Mouse (Mus musculus) frontal cortex, postnatal 36 days (tissue): ENCODE measurements around the gene BC107364.
"Not testable (repeated sequence)": the region's sequence is repeated elsewhere in the genome, so short reads cannot be mapped to it uniquely, and the experiment has no call there.

Source experiments
- DNase-seq, 2 experiments: peaks; one replicate each; pipeline ENCODE4 v3.0.0; 2022; ENCODE audit warnings: low spot score in 2 of 2

BC107364 gene

GRCm38 (mm10) chr3:96414126-96414950 lies 37.8 kb downstream of the BC107364 start:
- peak; percentile 48 to 63 for DNase-seq

DNA sequence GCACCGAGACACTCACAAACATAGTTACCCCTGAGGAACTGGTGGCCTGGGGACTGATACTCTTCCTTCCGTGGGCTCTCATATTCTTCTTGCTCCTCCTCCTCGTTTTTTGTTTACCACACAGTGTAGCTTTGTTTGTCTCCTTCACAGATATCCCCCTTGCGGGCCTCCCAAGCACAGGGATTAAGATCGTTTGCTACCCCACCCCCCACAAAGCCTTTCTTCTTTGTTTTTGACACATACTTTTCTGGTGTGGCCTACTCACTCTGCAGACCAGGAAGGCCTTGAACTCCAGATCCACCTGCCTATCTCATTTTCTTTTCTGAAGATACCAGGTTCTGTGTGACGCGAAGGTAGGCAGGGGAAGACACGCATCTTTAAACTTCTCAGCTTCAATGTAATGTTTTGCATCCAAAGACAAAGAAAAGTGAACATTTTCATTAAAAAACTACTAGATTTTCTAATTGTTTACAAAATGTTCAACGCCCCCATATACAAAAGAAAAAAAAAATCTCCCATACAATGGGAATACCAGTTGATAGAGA lies 38.5 kb downstream of the BC107364 start:
- no peak for DNase-seq

- DNase-seq: no peak
Measured at GRCm38 (mm10) chr3:96411821-96412220, 40.3 kb downstream of the BC107364 start.

GRCm38 (mm10) chr3:96410966-96411365 lies 41.1 kb downstream of the BC107364 start:
- DNase-seq: no peak

DNA sequence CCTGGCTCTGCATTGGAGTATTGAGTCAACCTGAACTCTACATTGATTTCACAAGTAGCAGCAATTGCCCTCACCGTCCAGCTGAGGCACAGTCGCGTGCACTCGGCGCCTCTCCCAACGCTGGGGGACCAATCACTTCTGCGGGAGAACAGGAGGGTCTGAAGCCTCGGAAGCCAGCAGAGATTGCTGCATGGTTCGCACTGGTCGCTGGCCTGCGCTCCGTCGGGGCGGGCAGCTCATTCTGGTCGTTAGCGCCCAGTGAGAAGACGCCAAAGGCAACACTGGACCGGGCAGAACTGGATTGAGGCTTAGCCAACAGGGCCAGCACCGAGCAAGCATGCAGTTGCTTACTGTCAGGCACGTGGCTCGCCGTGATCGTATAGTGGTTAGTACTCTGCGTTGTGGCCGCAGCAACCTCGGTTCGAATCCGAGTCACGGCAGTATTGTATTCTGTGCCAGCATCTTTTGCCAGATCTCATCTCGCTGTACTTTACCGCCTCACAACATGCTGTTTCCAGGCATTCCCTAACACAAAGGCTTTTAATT lies 42.3 kb downstream of the BC107364 start:
- no peak for DNase-seq

- not testable (repeated sequence) for DNase-seq
Measured at GRCm38 (mm10) chr3:96408111-96408510, 44.0 kb downstream of the BC107364 start.

- no peak for DNase-seq
Measured at GRCm38 (mm10) chr3:96405541-96406503, 46.3 kb downstream of the BC107364 start.

DNA sequence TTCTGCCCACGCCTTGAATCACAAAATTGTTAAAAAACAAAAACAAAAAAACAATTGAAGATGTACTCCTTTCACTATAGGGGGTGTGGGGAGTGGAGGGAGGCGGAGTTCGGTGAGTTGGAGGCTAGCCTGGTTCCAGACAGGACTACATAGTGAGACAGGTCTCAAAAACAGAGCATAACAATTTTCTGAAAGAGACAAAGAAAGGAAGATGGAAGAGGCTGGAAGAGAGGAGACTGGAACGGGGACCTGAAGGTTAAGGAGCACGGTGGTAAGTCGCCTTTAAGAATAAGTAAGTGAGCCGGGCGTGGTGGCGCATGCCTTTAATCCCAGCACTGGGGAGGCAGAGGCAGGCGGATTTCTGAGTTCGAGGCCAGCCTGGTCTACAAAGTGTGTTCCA lies 47.1 kb downstream of the BC107364 start:
- DNase-seq: no peak

DNA sequence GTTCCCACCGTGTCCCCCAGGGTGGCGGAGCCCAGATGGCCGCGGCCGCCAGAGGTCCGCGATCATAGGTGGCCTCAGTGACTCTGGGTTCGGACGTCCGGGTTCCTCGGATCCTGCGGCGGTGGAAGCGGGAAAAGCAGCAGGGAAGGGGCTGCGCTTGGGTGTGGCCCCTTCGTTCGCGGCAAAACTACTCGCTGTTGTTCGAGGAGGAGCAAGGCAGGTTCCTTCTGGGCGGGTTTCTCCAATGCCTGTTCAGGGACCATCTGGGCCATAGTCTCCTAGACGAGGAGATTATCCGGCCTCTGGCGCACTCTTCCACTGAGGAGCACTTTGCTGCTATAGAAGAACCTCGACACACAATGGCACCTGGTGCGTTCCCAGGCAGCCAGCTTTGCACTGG lies 47.7 kb downstream of the BC107364 start:
- DNase-seq: no peak

DNA sequence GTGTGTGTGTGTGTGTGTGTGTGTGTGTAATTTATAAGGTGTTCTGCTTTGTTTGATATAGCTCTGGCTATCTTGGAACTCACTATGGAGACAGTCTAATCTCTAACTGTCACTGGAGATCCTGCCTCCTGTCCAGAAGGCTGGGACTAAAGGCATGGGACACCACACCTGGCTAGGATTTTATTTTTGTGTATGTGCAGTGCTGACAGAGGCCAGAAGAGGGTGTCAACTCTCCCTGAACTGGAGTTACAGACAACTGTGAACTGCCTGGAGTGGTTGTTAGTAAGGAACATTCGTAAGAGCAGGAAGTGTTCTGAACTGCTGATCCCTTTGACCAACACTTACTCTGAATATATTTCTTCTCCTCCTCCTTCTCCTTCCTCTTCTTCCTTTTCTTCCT lies 49.1 kb downstream of the BC107364 start:
- DNase-seq: no peak

DNA sequence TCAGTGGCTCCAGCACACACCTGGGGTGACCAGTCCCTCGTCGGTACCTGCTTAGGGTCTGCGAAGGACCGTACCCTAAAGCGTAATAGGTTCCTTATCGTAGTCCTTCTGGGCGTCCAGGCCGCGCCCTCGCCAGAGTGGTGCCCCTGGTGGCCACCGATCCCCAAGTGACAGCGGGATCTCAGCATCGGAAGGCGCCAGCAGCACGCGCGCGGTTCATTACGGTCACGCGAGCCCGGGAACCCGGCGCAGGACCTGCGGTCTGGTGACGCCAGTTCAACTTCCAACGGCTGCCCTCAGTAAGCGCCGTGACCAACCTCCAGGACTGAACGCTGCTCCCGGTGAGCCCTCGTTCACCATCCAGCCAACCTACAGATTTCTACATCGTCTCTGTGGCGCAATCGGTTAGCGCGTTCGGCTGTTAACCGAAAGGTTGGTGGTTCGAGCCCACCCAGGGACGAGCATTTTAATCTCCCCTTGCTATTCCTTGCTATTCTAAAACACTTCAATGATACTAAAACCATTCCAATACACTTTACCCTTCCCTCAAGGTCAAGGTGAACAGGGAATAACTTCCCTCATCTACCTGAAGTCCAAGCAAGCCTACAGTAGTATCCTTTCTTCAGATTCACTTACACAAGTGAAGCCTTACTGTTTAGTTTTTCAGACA lies 50.1 kb downstream of the BC107364 start:
- peak; percentile 24 to 64 for DNase-seq

- no peak for DNase-seq
Measured at GRCm38 (mm10) chr3:96401474-96401831, 50.7 kb downstream of the BC107364 start.

DNA sequence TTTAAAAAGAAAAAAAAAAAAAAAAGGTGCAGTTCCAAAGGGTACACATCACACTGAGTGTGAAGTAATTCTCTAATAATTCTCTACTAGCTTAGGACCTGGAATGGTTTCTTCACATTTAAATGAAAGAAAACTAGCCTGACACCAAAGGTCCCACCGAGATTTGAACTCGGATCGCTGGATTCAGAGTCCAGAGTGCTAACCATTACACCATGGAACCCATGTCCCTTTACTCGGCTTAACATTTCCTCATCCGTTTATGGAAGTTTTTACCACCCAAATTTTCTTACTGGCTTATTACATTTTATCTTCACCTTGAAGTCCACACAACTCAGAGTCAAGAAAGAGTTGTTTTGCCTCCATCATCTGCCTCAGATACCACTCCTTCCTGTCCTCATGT lies 53.2 kb downstream of the BC107364 start:
- no peak for DNase-seq

DNA sequence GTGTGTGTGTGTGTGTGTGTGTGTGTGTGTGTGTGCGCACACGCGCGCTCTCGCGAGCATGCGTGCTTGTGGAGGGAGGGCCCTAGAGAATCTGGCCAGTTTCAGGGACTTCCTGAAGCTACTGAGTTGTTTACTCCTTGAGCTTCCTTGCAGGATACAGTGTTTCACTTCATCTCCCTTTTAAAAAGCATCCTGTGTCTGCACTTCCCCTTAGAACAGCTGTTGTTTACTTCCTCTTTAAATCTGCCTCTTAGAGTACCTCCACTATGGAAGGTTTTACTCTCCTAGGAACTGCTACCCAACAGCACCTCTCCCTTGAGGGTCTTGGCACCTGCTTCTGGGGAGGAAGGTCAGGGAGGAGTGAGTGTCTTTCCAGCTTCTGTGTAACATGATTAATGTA lies 55.2 kb downstream of the BC107364 start:
- no peak for DNase-seq

DNA sequence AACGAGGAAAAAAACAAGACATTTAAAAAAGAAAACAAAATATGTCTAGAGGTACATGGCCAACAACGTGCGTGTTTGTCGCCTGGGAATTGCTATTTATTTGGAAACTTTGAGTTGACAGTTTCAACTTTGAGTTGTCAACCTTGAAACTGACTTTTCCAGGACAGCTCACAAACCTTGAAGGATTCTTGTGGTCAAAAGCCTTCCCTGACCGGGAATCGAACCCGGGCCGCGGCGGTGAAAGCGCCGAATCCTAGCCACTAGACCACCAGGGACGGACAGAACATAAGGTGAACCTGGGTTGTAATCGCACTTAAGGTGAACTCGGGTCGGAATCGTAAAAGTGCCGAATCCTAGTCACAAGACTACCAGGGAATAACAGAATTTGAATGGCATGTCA lies 64.9 kb downstream of the BC107364 start:
- not testable (repeated sequence) for DNase-seq
